Mouse (Mus musculus): ENCODE results near the gene Snai3.

GRCm38 (mm10) chr8:122430646-122431045 lies 29.9 kb downstream of the Snai3 start:
- no peak for TF ChIP-seq CTCF (IDR thresholded peaks at IDR 0.05; ENCODE audit: low read depth, low read length)
- no peak for TF ChIP-seq POLR2A (IDR thresholded peaks at IDR 0.05; ENCODE audit: insufficient read depth, low read length)
- no peak for TF ChIP-seq EP300 (IDR thresholded peaks at IDR 0.05; ENCODE audit: insufficient read depth, low read depth, low read length)
